Mouse (Mus musculus) neural tube, embryonic 14.5 days (tissue): Measurements from ENCODE around the gene Nlrx1. TPM values are rescaled to one million over a fixed set of nuclear protein-coding genes. Genes with fewer than 3 reads are reported as not detected.

Source experiments
- polyA plus RNA-seq: library from polyadenylated mRNA; unstranded; fragments of >200 nt; fragmentation: Nextera tagmentation; extraction: Ambion mirVana; gene quantifications from 2 replicates; pipeline ENCODE4 v1.2.1, GENCODE M21; 2014

The Nlrx1 gene
- polyA plus RNA-seq, 1 experiment from 2014 or later, result 3.7 TPM

Other genes with a start within 250 kb of the Nlrx1 start
- gene Thy1, start 225.2 kb downstream of the Nlrx1 start, polyA plus RNA-seq, result 4.6 and 11.6 TPM in 2 replicates
- 9.4 and 11.7 TPM in 2 replicates for gene Usp2, start 201.6 kb downstream of the Nlrx1 start, polyA plus RNA-seq
- gene Mfrp, start 166.9 kb downstream of the Nlrx1 start, polyA plus RNA-seq, result not detected in 2 replicates
- 6.7 and 8.0 TPM in 2 replicates for gene C1qtnf5, start 161.4 kb downstream of the Nlrx1 start, polyA plus RNA-seq
- 0.08 and 0.10 TPM in 2 replicates for gene Gm49380, start 155.1 kb downstream of the Nlrx1 start, polyA plus RNA-seq
- 28.9 and 32.6 TPM in 2 replicates for gene Rnf26, start 155.1 kb downstream of the Nlrx1 start, polyA plus RNA-seq
- gene Mcam, start 134.1 kb downstream of the Nlrx1 start, polyA plus RNA-seq, result 9.0 and 23.0 TPM in 2 replicates
- gene Cbl, start 34.5 kb downstream of the Nlrx1 start, polyA plus RNA-seq, result 19.7 and 22.6 TPM in 2 replicates
- gene Ccdc153, start 27.9 kb downstream of the Nlrx1 start, polyA plus RNA-seq, result not detected in 2 replicates
- 0.12 and 0.23 TPM in 2 replicates for gene Pdzd3, start 17.1 kb downstream of the Nlrx1 start, polyA plus RNA-seq
- gene Abcg4, start 20.0 kb upstream of the Nlrx1 start, polyA plus RNA-seq, result 21.4 and 25.0 TPM in 2 replicates
- gene Hinfp, start 37.1 kb upstream of the Nlrx1 start, polyA plus RNA-seq, result 21.9 and 23.2 TPM in 2 replicates
- 19.0 and 21.9 TPM in 2 replicates for gene C2cd2l, start 51.7 kb upstream of the Nlrx1 start, polyA plus RNA-seq
- 35.3 and 35.9 TPM in 2 replicates for gene Dpagt1, start 57.4 kb upstream of the Nlrx1 start, polyA plus RNA-seq
- gene H2afx, start 66.1 kb upstream of the Nlrx1 start, polyA plus RNA-seq, result 92.3 and 94.3 TPM in 2 replicates
- 58.3 and 58.4 TPM in 2 replicates for gene Hmbs, start 75.6 kb upstream of the Nlrx1 start, polyA plus RNA-seq
- 34.4 and 43.4 TPM in 2 replicates for gene Vps11, start 93.1 kb upstream of the Nlrx1 start, polyA plus RNA-seq
- gene Hyou1, start 110.9 kb upstream of the Nlrx1 start, polyA plus RNA-seq, result 20.7 and 27.0 TPM in 2 replicates
- 70.9 and 78.8 TPM in 2 replicates for gene Slc37a4, start 128.3 kb upstream of the Nlrx1 start, polyA plus RNA-seq
- gene Rps25, start 138.5 kb upstream of the Nlrx1 start, polyA plus RNA-seq, result 1,180 and 1,219 TPM in 2 replicates
- gene Trappc4, start 139.0 kb upstream of the Nlrx1 start, polyA plus RNA-seq, result 305 and 308 TPM in 2 replicates
- gene Ccdc84, start 150.0 kb upstream of the Nlrx1 start, polyA plus RNA-seq, result 31.1 and 34.5 TPM in 2 replicates
- gene Foxr1, start 172.5 kb upstream of the Nlrx1 start, polyA plus RNA-seq, result not detected in 2 replicates
- gene Upk2, start 186.4 kb upstream of the Nlrx1 start, polyA plus RNA-seq, result not detected in 2 replicates
- 11.5 and 12.3 TPM in 2 replicates for gene Bcl9l, start 214.2 kb upstream of the Nlrx1 start, polyA plus RNA-seq